Mouse (Mus musculus): ENCODE results near the gene Nudc. TPM values are rescaled to one million over a fixed set of nuclear protein-coding genes. Genes with fewer than 3 reads are reported as not detected.
A peak's percentile ranks its signal among the peaks of the same experiment; 100 is the strongest.

Nudc gene
- polyA plus RNA-seq, 1 experiment, result 28.6 TPM

- H3K4me1 ChIP-seq (ENCODE audit: control insufficient read depth, insufficient read depth, insufficient read length), result no peaks in the 10 kb centered on the region
- no peaks in the 10 kb centered on the region for H3K36me3 ChIP-seq (ENCODE audit: control insufficient read depth, insufficient read depth, low read length)
- WGBS, result 87% methylated on average over 4 of the region's 4 CpGs
- H3K4me3 ChIP-seq (ENCODE audit: extremely low read depth, insufficient read depth, insufficient read length), result no peak overlapping the region
- no peaks in the 10 kb centered on the region for H3K27me3 ChIP-seq (ENCODE audit: control insufficient read depth, insufficient read depth, low read length)
- no peak for TF ChIP-seq CTCF (IDR thresholded peaks at IDR 0.05; ENCODE audit: extremely low read depth, insufficient read depth, insufficient read length, insufficient replicate concordance)
- TF ChIP-seq POLR2A (IDR thresholded peaks at IDR 0.05; ENCODE audit: low read depth, low read length), result no peak
- no peak overlapping the region for H3K27ac ChIP-seq (ENCODE audit: insufficient read depth, low read length)
- DNase-seq (ENCODE audit: low read depth in 1 of 2, low spot score in 2 of 2), result no peak
These were observed 15.8 kb upstream of the Nudc start for GRCm38 (mm10) chr4:133561622-133562021.

- no peak for DNase-seq (ENCODE audit: low read depth in 1 of 2, low spot score in 2 of 2)
- 76% methylated on average over 4 of the region's 4 CpGs for WGBS
- Histone ChIP-seq H3K27me3 (ENCODE audit: control insufficient read depth, insufficient read depth, low read length) (no peaks in the 10 kb centered on the region), H3K4me3 (ENCODE audit: extremely low read depth, insufficient read depth, insufficient read length) (no peak overlapping the region), H3K4me1 (ENCODE audit: control insufficient read depth, insufficient read depth, insufficient read length) (no peaks in the 10 kb centered on the region), H3K36me3 (ENCODE audit: control insufficient read depth, insufficient read depth, low read length) (no peaks in the 10 kb centered on the region), H3K27ac (ENCODE audit: insufficient read depth, low read length) (no peak overlapping the region)
- TF ChIP-seq POLR2A (IDR thresholded peaks at IDR 0.05; ENCODE audit: low read depth, low read length) (no peak), CTCF (IDR thresholded peaks at IDR 0.05; ENCODE audit: extremely low read depth, insufficient read depth, insufficient read length, insufficient replicate concordance) (no peak)
These were observed 14.1 kb upstream of the Nudc start for GRCm38 (mm10) chr4:133559846-133560245.

GRCm38 (mm10) chr4:133557041-133557717, 11.4 kb upstream of the Nudc start:
- no peaks in the 10 kb centered on the region for H3K36me3 ChIP-seq (ENCODE audit: control insufficient read depth, insufficient read depth, low read length)
- 85% methylated on average over 10 of the region's 10 CpGs for WGBS
- no peak for DNase-seq (ENCODE audit: low read depth in 1 of 2, low spot score in 2 of 2)
- no peaks in the 10 kb centered on the region for H3K27me3 ChIP-seq (ENCODE audit: control insufficient read depth, insufficient read depth, low read length)
- H3K4me1 ChIP-seq (ENCODE audit: control insufficient read depth, insufficient read depth, insufficient read length), result no peaks in the 10 kb centered on the region
- no peak for TF ChIP-seq POLR2A (IDR thresholded peaks at IDR 0.05; ENCODE audit: low read depth, low read length)
- TF ChIP-seq CTCF (IDR thresholded peaks at IDR 0.05; ENCODE audit: extremely low read depth, insufficient read depth, insufficient read length, insufficient replicate concordance), result no peak
- H3K27ac ChIP-seq (ENCODE audit: insufficient read depth, low read length), result no peak overlapping the region
- no peak overlapping the region for H3K4me3 ChIP-seq (ENCODE audit: extremely low read depth, insufficient read depth, insufficient read length)

DNA sequence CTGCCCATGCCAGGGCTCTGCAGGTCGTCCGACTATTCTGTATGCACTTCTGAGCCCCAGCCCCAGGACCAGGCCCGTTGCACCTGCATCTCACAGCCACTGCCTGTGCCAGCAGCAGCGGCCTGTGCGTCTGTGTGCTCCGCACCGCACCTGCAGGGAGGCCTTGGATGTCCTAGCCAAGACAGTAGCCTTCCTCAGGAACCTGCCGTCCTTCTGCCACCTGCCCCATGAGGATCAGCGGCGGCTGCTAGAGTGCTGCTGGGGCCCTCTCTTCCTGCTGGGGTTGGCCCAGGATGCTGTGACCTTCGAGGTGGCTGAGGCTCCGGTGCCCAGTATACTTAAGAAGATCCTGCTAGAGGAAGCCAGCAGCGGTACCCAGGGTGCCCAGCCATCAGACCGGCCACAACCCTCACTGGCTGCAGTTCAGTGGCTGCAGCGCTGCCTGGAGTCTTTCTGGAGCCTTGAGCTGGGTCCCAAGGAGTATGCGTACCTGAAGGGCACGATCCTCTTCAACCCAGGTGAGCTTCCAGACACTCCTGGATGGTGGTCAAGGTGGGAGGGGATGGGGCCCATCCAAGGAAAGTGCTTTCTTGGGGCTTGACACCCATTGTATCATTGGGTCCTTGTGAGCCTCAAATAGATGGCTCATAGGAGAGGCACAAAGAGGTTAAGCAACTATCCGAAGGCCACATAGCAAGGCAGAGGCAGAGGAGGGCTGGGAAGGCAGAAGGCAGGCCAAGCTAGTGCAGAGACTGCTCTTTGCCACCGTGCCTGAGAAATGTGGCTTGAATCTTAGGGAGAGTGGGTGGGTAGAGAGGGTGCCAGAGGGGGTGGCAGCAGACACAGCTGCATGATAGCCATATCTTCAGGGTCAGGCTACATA, 7.9 kb upstream of the Nudc start:
- no peaks in the 10 kb centered on the region for H3K36me3 ChIP-seq (ENCODE audit: control insufficient read depth, insufficient read depth, low read length)
- 33% methylated on average over 19 of the region's 19 CpGs for WGBS
- no peak for TF ChIP-seq CTCF (IDR thresholded peaks at IDR 0.05; ENCODE audit: extremely low read depth, insufficient read depth, insufficient read length, insufficient replicate concordance)
- no peaks in the 10 kb centered on the region for H3K27me3 ChIP-seq (ENCODE audit: control insufficient read depth, insufficient read depth, low read length)
- H3K27ac ChIP-seq (ENCODE audit: insufficient read depth, low read length), result no peak overlapping the region
- no peak for DNase-seq (ENCODE audit: low read depth in 1 of 2, low spot score in 2 of 2)
- H3K4me1 ChIP-seq (ENCODE audit: control insufficient read depth, insufficient read depth, insufficient read length), result no peaks in the 10 kb centered on the region
- peak overlapping the region; percentile 11; the same call in 1 of the 2 replicates for H3K4me3 ChIP-seq (ENCODE audit: extremely low read depth, insufficient read depth, insufficient read length)

GRCm38 (mm10) chr4:133552768-133553447, 7.1 kb upstream of the Nudc start, which contains the start of gene Nr0b2:
TSS of gene Nr0b2 (plus strand) at chr4:133553376.
- Histone ChIP-seq H3K4me1 (ENCODE audit: control insufficient read depth, insufficient read depth, insufficient read length) (no peaks in the 10 kb centered on the region), H3K27me3 (ENCODE audit: control insufficient read depth, insufficient read depth, low read length) (no peaks in the 10 kb centered on the region), H3K27ac (ENCODE audit: insufficient read depth, low read length) (no peak within 1 kb of the TSS), H3K4me3 (ENCODE audit: extremely low read depth, insufficient read depth, insufficient read length) (peak within 1 kb of the TSS; percentile 11; the same call in 1 of the 2 replicates), H3K36me3 (ENCODE audit: control insufficient read depth, insufficient read depth, low read length) (no peaks in the 10 kb centered on the region)
- no peak for DNase-seq (ENCODE audit: low read depth in 1 of 2, low spot score in 2 of 2)
- TF ChIP-seq POLR2A (IDR thresholded peaks at IDR 0.05; ENCODE audit: low read depth, low read length), result no peak; the same call in 1 of the 2 replicates
- no peak for TF ChIP-seq CTCF (IDR thresholded peaks at IDR 0.05; ENCODE audit: extremely low read depth, insufficient read depth, insufficient read length, insufficient replicate concordance)
- WGBS, result 52% methylated on average over 10 of the region's 10 CpGs

DNA sequence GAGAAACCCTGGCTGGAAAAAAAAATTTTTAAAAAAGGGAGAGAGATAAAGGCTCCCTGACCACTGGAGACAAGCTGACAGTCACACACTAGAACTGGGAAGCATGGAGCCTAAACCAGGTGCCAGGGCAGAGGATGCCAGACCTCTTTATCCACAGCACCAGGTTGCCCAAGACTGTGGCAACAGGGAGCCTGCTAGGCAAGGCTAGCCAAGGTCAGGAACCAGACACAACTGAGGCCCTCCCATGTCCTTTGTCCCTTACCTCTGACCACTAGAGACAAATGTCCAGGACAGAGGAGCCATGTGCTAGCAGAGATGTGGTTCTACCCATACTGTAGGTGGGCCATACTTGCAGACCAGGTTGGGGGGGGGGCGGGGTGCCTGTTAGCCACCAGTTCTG, 6.2 kb upstream of the Nudc start:
- Histone ChIP-seq H3K36me3 (ENCODE audit: control insufficient read depth, insufficient read depth, low read length) (no peaks in the 10 kb centered on the region), H3K4me3 (ENCODE audit: extremely low read depth, insufficient read depth, insufficient read length) (no peak overlapping the region), H3K27ac (ENCODE audit: insufficient read depth, low read length) (no peak overlapping the region), H3K27me3 (ENCODE audit: control insufficient read depth, insufficient read depth, low read length) (no peaks in the 10 kb centered on the region), H3K4me1 (ENCODE audit: control insufficient read depth, insufficient read depth, insufficient read length) (no peaks in the 10 kb centered on the region)
- DNase-seq (ENCODE audit: low read depth in 1 of 2, low spot score in 2 of 2), result no peak
- WGBS, result 80% methylated on average over 1 of the region's 1 CpGs
- TF ChIP-seq CTCF (IDR thresholded peaks at IDR 0.05; ENCODE audit: extremely low read depth, insufficient read depth, insufficient read length, insufficient replicate concordance) (no peak), POLR2A (IDR thresholded peaks at IDR 0.05; ENCODE audit: low read depth, low read length) (no peak)
